Mouse (Mus musculus): Measurements from ENCODE around the gene Vat1.
"Not testable (repeated sequence)": the region's sequence is repeated elsewhere in the genome, so short reads cannot be mapped to it uniquely, and the experiment has no call there.

The Vat1 gene

GRCm38 (mm10) chr11:101442127-101442693, 23.8 kb downstream of the Vat1 start, which contains the start of gene Rpl27:
Gene Rpl27, plus strand, starts transcription at chr11:101442298.
- DNase-seq (ENCODE audit: low spot score in 2 of 2): peak; percentile 89 to 96

DNA sequence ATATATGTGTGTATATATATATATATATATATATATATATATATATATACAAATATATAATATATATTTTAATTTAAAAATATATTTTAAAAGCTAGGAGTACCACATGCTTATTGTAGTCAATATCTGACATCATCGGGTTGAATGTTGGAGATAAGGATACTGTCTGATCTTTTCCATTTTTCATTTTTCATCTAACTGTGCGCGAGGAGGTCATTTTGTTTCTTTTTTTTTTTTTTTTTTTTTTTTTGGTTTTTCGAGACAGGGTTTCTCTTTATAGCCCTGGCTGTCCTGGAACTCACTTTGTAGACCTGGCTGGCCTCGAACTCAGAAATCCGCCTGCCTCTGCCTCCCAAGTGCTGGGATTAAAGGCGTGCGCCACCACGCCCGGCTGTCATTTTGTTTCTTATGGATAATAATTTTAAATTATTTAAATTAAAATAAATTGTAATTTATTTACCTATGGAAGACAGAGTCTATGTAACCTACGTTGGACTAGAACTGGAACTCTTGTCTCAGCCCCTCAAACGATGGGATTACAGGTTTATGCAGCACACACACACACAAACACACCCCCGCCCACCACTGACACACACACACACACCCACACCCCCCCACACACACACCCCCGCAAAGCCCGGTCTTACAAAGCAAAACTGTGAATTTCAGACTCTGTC, 24.4 kb downstream of the Vat1 start:
- DNase-seq (ENCODE audit: low spot score in 2 of 2): not testable (repeated sequence)

GRCm38 (mm10) chr11:101438006-101438405, 28.0 kb downstream of the Vat1 start:
- DNase-seq (ENCODE audit: low spot score in 2 of 2): not testable (repeated sequence)

GRCm38 (mm10) chr11:101436916-101437315, 29.1 kb downstream of the Vat1 start:
- no peak for DNase-seq (ENCODE audit: low spot score in 2 of 2)

DNA sequence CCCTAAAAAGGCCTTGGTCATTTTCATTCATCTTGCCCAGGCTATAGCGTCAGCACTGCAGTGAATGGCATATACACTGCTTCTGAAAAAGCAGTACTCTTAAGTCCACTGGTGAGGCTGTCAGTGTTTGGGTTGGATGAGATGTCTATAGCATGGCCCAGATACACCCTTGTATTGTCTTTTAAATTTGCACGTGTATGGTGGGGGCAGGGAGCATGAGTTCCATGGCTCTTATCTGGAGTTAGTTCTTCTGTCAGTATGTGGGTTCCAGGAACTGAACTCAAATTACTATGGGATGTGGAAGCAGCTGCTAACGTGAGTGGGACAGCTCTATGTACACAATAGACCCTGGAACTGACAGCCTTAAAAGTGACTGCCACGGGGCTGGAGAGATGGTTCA, 30.2 kb downstream of the Vat1 start:
- DNase-seq (ENCODE audit: low spot score in 2 of 2): no peak

GRCm38 (mm10) chr11:101433396-101433795, 32.6 kb downstream of the Vat1 start:
- DNase-seq (ENCODE audit: low spot score in 2 of 2): no peak

DNA sequence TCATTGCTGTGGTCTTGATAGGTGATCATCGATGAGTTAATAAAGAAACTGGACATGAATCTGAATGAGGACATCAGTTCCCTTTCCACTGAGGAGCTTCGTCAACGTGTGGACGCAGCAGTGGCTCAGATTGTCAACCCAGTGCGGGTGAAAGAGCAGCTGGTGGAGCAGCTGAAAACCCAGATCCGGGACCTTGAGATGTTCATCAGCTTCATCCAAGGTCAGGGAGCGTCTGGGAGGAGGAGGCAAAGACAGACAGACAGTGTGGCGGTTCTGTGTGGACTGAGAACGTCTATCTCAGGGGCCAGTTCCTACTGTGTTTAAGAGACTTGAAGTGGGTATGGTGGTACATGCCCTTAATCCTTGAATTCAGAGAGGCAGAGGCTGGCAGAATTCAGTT, 34.7 kb downstream of the Vat1 start:
- DNase-seq (ENCODE audit: low spot score in 2 of 2): no peak

GRCm38 (mm10) chr11:101426165-101426564, 39.9 kb downstream of the Vat1 start:
- DNase-seq (ENCODE audit: low spot score in 2 of 2): no peak

GRCm38 (mm10) chr11:101424925-101425813, 40.9 kb downstream of the Vat1 start, which contains the start of the genes Rundc1 and Ptges3l:
Gene Rundc1, plus strand, starts transcription at chr11:101425085.
Gene Ptges3l, minus strand, starts transcription at chr11:101425333.
- peak; percentile 94 to 99 for DNase-seq (ENCODE audit: low spot score in 2 of 2)

DNA sequence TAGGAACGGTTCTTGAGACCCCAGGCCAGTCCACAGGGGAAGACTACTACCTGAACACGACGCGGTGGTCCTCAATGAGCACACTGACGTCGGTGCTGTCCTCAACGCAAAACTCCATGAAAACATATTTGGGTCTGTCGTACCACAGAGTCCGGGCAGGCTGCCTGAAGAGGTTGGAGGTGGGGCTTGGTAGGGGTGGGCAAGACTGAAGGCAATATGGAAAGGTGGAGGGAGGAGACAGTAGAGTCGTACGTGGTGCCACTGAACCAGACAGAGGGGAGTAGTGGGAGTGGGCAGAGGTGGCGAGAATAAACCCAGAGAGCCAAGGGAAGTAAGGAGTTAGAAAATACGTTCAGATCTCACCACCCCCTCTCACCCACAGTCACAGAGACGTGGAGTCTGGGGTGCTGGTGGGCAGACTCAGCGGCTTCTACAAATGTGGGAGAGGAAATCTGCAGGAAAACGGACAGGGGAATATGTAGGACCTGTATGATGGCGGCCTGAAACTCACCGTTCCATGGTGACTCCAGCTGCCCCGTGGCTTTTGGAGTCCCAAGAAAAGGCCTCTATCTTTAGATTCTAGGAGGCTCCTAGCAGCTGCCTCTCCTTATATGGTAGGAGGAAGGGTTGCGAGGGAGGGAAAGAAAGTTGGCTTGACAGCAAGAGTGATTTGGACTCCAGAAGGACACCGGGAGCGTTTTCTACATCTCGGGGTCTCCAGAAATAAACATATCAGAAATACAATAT, 41.8 kb downstream of the Vat1 start, which contains the start of gene Gm27029:
Gm27029 (minus strand) TSS at position 692 of the 747 bp plus-strand sequence.
- DNase-seq (ENCODE audit: low spot score in 2 of 2): no peak

GRCm38 (mm10) chr11:101420148-101420547, 45.9 kb downstream of the Vat1 start:
- DNase-seq (ENCODE audit: low spot score in 2 of 2): no peak

- DNase-seq (ENCODE audit: low spot score in 2 of 2): peak in 1 of 2 experiments; percentile 26
These were observed 46.4 kb downstream of the Vat1 start for GRCm38 (mm10) chr11:101419610-101420009.

- DNase-seq (ENCODE audit: low spot score in 2 of 2): no peak
These were observed 47.0 kb downstream of the Vat1 start for GRCm38 (mm10) chr11:101418991-101419390.

GRCm38 (mm10) chr11:101417101-101417855, 48.8 kb downstream of the Vat1 start, which contains the start of gene Aarsd1:
Gene Aarsd1, minus strand, starts transcription at chr11:101417615.
- DNase-seq (ENCODE audit: low spot score in 2 of 2): peak; percentile 90 to 93

DNA sequence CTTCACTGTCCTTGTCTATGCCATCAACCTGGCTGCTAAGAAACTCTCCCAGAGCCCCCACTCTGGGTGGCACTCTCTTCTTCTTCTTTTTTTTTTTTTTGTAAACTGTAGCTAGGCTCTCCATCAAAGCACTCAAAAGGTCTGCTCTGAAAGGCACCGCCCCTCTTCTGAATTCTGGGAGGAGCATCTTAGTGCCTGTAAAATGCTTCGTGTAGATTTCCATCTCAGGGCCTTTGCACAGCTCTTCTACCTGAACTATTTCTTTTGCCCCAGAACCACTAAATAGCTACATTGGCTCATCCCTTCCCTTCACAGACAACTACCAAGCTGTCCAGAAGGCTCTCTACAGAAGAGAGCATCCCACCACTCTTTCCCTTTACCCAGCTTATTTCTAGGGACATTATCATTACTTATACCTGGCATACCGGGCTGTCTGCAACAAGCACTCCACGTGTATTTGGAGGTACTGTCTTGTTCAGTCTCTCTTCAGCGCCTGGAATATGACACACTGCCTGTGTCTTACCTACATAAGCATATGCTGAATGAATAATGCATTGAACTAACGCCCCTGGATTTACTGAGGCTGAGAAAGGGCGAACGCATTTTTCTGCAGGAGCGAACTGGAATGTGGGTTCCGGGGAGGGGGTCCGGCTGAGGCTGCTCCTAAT, 49.5 kb downstream of the Vat1 start:
- peak in 1 of 2 experiments; percentile 33 for DNase-seq (ENCODE audit: low spot score in 2 of 2)

GRCm38 (mm10) chr11:101415306-101415705, 50.7 kb downstream of the Vat1 start:
- no peak for DNase-seq (ENCODE audit: low spot score in 2 of 2)

All from spleen, postnatal 10 days (tissue).